Mouse (Mus musculus) MEL (cell line): Measurements from ENCODE around the gene Synpo2l. TPM values are rescaled to one million over a fixed set of nuclear protein-coding genes. Genes with fewer than 3 reads are reported as not detected.

Source experiments
- DNase-seq: peaks from one replicate; pipeline ENCODE4 v3.0.0; 2011; ENCODE audit warnings: low read depth, low spot score
- H3K27ac ChIP-seq: 2 replicates; pipeline ENCODE4 v1.5.1; 2012; ENCODE audit warnings: low read depth, mild to moderate bottlenecking, control low read depth, low read length, moderate library complexity; ENCODE audit not compliant: control insufficient read depth
- H3K27me3 ChIP-seq, 2 experiments: fragments of 150-350 bp in 1 of 2; sonication (generic) in 1 of 2; 2 replicates each; pipeline ENCODE4 v1.6.1; 2012; ENCODE audit warnings: low read length in 2 of 2, mild to moderate bottlenecking in 2 of 2, improper control_type of control experiment in 1 of 2, moderate library complexity in 1 of 2; ENCODE audit not compliant: insufficient read depth in 2 of 2, control insufficient read depth in 1 of 2
- H3K36me3 ChIP-seq, 2 experiments: 2 replicates each; pipeline ENCODE4 v1.6.1; 2012 to 2014; ENCODE audit warnings: low read length in 2 of 2, improper control_type of control experiment in 1 of 2, inconsistent platforms in 1 of 2, mild to moderate bottlenecking in 1 of 2; ENCODE audit not compliant: insufficient read depth in 2 of 2, control insufficient read depth in 1 of 2
- H3K4me1 ChIP-seq, 2 experiments: fragments of 150-350 bp in 1 of 2; sonication (generic) in 1 of 2; 2 replicates each; pipeline ENCODE4 v1.6.1; 2012; ENCODE audit warnings: low read length in 2 of 2, improper control_type of control experiment in 1 of 2, mild to moderate bottlenecking in 1 of 2; ENCODE audit not compliant: insufficient read depth in 2 of 2, control insufficient read depth in 1 of 2
- H3K4me3 ChIP-seq, 2 experiments: fragments of 150-350 bp in 1 of 2; sonication (generic) in 1 of 2; 2 replicates each; pipeline ENCODE4 v1.5.1; 2012; ENCODE audit warnings: low read depth in 2 of 2, low read length in 2 of 2, mild to moderate bottlenecking in 2 of 2, moderate library complexity in 2 of 2, control low read depth in 1 of 2, improper control_type of control experiment in 1 of 2; ENCODE audit not compliant: control insufficient read depth in 1 of 2, insufficient read depth in 1 of 2
- H3K79me2 ChIP-seq: 2 replicates; pipeline ENCODE4 v1.6.1; 2012; ENCODE audit warnings: mild to moderate bottlenecking, low read length, moderate library complexity; ENCODE audit not compliant: control insufficient read depth, poor library complexity, insufficient read depth
- H3K9ac ChIP-seq: 2 replicates; pipeline ENCODE4 v1.6.1; 2012; ENCODE audit warnings: low read depth, mild to moderate bottlenecking, control low read depth, low read length, moderate library complexity; ENCODE audit not compliant: control insufficient read depth, poor library complexity, severe bottlenecking
- H3K9me3 ChIP-seq: fragments of 150-350 bp; sonication (generic); replicated peaks from 2 replicates; pipeline ENCODE4 v1.6.1; 2012; ENCODE audit warnings: mild to moderate bottlenecking, low read length, improper control_type of control experiment, moderate library complexity; ENCODE audit not compliant: insufficient read depth
- BHLHE40 ChIP-seq: IDR thresholded peaks from 2 replicates; pipeline ENCODE4 v1.6.1; 2012; ENCODE audit warnings: low read depth, mild to moderate bottlenecking, inconsistent platforms, low read length, improper control_type of control experiment, borderline replicate concordance
- CHD2 ChIP-seq: IDR thresholded peaks from 2 replicates; pipeline ENCODE4 v1.6.1; 2011; ENCODE audit warnings: low read length, improper control_type of control experiment
- CTCF ChIP-seq, 3 experiments: IDR thresholded peaks in 2 of 3; conservative IDR thresholded peaks in 1 of 3; 2 replicates each; pipeline ENCODE4 v1.5.1; 2011 to 2012; ENCODE audit warnings: low read length in 3 of 3, low read depth in 2 of 3, mild to moderate bottlenecking in 2 of 3, improper control_type of control experiment in 1 of 3, inconsistent platforms in 1 of 3, mixed read lengths in 1 of 3, moderate library complexity in 1 of 3; ENCODE audit not compliant: control insufficient read depth in 1 of 3, insufficient read depth in 1 of 3, poor library complexity in 1 of 3, severe bottlenecking in 1 of 3
- E2F4 ChIP-seq: IDR thresholded peaks from 2 replicates; pipeline ENCODE4 v1.6.1; 2011; ENCODE audit warnings: low read depth, low read length, improper control_type of control experiment, borderline replicate concordance
- ETS1 ChIP-seq: IDR thresholded peaks from 2 replicates; pipeline ENCODE4 v1.6.1; 2012; ENCODE audit warnings: low read depth, mild to moderate bottlenecking, inconsistent platforms, low read length, improper control_type of control experiment, moderate library complexity
- HCFC1 ChIP-seq: IDR thresholded peaks from 2 replicates; pipeline ENCODE4 v1.6.1; 2012; ENCODE audit warnings: low read depth, mild to moderate bottlenecking, inconsistent platforms, low read length, improper control_type of control experiment, moderate library complexity
- JUND ChIP-seq: IDR thresholded peaks from 2 replicates; pipeline ENCODE4 v1.6.1; 2011; ENCODE audit warnings: low read depth, mild to moderate bottlenecking, improper control_type of control experiment, low read length
- KAT2A ChIP-seq: conservative IDR thresholded peaks from 2 replicates; pipeline ENCODE4 v1.6.1; 2012; ENCODE audit warnings: low read depth, low read length, improper control_type of control experiment, inconsistent platforms
- MAX ChIP-seq: IDR thresholded peaks from 2 replicates; pipeline ENCODE4 v1.6.1; 2011; ENCODE audit warnings: low read length, improper control_type of control experiment
- MAZ ChIP-seq: IDR thresholded peaks from 2 replicates; pipeline ENCODE4 v1.6.1; 2012; ENCODE audit warnings: low read depth, mild to moderate bottlenecking, inconsistent platforms, low read length, improper control_type of control experiment
- MEF2A ChIP-seq: IDR thresholded peaks from 2 replicates; pipeline ENCODE4 v1.6.1; 2014; ENCODE audit warnings: low read depth, mild to moderate bottlenecking, inconsistent platforms, low read length, improper control_type of control experiment; ENCODE audit not compliant: poor library complexity, insufficient replicate concordance, severe bottlenecking; ENCODE audit errors: extremely low read depth
- MYB ChIP-seq: IDR thresholded peaks from 2 replicates; pipeline ENCODE4 v1.6.1; 2011; ENCODE audit warnings: mild to moderate bottlenecking, low read depth, low read length, improper control_type of control experiment
- NRF1 ChIP-seq: IDR thresholded peaks from 2 replicates; pipeline ENCODE4 v1.6.1; 2014; ENCODE audit warnings: low read depth, mild to moderate bottlenecking, inconsistent platforms, low read length, improper control_type of control experiment, moderate library complexity; ENCODE audit not compliant: poor library complexity, insufficient read depth, severe bottlenecking
- POLR2A ChIP-seq, 2 experiments: IDR thresholded peaks; 2 replicates each; pipeline ENCODE4 v1.6.1; 2011 to 2012; ENCODE audit warnings: low read length in 2 of 2, mild to moderate bottlenecking in 2 of 2, control low read depth in 1 of 2, improper control_type of control experiment in 1 of 2, low read depth in 1 of 2, moderate library complexity in 1 of 2; ENCODE audit not compliant: control insufficient read depth in 1 of 2, insufficient read depth in 1 of 2, poor library complexity in 1 of 2
- POLR2AphosphoS2 ChIP-seq: IDR thresholded peaks from 2 replicates; pipeline ENCODE4 v1.6.1; 2011; ENCODE audit warnings: low read length, improper control_type of control experiment
- POLR2AphosphoS5 ChIP-seq: IDR thresholded peaks from 2 replicates; pipeline ENCODE4 v1.6.1; 2012; ENCODE audit warnings: low read depth, borderline replicate concordance, mild to moderate bottlenecking, inconsistent platforms, low read length, moderate library complexity, mixed read lengths
- RCOR1 ChIP-seq: IDR thresholded peaks from 2 replicates; pipeline ENCODE4 v1.6.1; 2012; ENCODE audit warnings: low read depth, mild to moderate bottlenecking, inconsistent platforms, low read length, improper control_type of control experiment
- TCF12 ChIP-seq: IDR thresholded peaks from 2 replicates; pipeline ENCODE4 v1.6.1; 2014; ENCODE audit warnings: low read depth, mild to moderate bottlenecking, inconsistent platforms, low read length, improper control_type of control experiment, moderate library complexity
- UBTF ChIP-seq: IDR thresholded peaks from 2 replicates; pipeline ENCODE4 v1.6.1; 2012; ENCODE audit warnings: low read depth, mild to moderate bottlenecking, inconsistent platforms, low read length, improper control_type of control experiment, moderate library complexity, borderline replicate concordance; ENCODE audit not compliant: insufficient read depth
- USF1 ChIP-seq: IDR thresholded peaks from 2 replicates; pipeline ENCODE4 v1.6.1; 2014; ENCODE audit warnings: low read depth, mild to moderate bottlenecking, inconsistent platforms, low read length, improper control_type of control experiment, moderate library complexity
- ZC3H11A ChIP-seq: IDR thresholded peaks from 2 replicates; pipeline ENCODE4 v1.6.1; 2012; ENCODE audit warnings: low read depth, mild to moderate bottlenecking, inconsistent platforms, low read length, improper control_type of control experiment
- polyA plus RNA-seq, 2 experiments: library from polyadenylated mRNA; stranded (reverse) in 1 of 2; unstranded in 1 of 2; fragments of >175 nt in 1 of 2; fragments of >200 nt in 1 of 2; gene quantifications; 2 replicates each; pipeline versions ENCODE4 v1.2.1 to v1.2.4; 2012; ENCODE audit warnings: low replicate concordance in 2 of 2, low read depth in 1 of 2; ENCODE audit not compliant: insufficient read length in 2 of 2, insufficient read depth in 1 of 2, missing spikeins in 1 of 2
- total RNA-seq: library from RNA; depleted of rRNA; stranded (reverse); fragments of 300-350 nt; gene quantifications from 2 replicates; pipeline ENCODE4 v1.2.3, GENCODE M21; 2012

The Synpo2l gene
- total and polyA plus RNA-seq, 3 experiments, result 0.04 to 0.06 TPM; not detected in 1

DNA sequence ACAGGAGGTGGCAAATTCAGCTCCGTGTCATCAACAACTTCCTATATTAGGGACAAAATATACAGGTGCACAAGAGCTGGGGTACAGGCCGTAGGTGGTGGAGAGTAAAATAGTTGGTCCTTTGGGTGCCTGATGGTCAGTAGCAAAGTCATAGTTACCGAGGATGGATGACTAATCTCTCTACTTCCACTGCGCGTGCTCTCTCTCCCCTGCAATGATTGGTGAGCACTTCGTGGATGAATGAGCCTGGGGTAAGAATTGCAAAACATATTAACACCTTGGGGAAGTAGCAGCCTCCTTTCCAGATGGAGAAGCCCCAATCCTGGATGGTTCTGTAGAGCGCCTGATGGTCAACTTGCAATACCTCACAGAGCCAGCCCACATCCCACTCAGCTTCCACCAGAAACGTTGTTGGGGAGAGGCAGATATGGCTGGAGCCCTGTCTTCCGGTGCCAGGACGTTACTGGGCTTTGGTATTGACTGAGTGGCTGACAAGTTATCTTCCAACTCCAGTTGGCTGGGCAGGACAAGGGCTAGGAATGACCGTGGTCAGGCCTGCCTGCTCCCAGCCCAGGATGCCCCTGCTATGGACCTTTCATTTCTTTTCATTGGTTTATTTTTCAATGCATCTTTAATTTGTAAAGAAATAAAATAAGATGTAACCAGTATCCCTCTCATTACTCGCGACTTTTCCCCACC lies 26.2 kb upstream of the Synpo2l start:
- Histone ChIP-seq H3K9me3 (no peaks in the 10 kb centered on the region), H3K4me3 (no peak overlapping the region), H3K4me1 (peaks cover 12% of the 10 kb centered on the region in 2 experiments), H3K27me3 (no peaks in the 10 kb centered on the region), H3K9ac (no peak overlapping the region), H3K36me3 (peaks cover 21 to 24% of the 10 kb centered on the region in 2 experiments), H3K27ac (no peak overlapping the region), H3K79me2 (peaks cover 21% of the 10 kb centered on the region)
- no peak for DNase-seq
- TF ChIP-seq POLR2A (IDR thresholded peaks at IDR 0.05; ENCODE audit: control insufficient read depth in 1 of 2, insufficient read depth in 1 of 2, low read depth in 1 of 2, low read length in 2 of 2, poor library complexity in 1 of 2) (peak in 1 of 2 experiments; percentile 38; a peak in 1 of 4 replicates), UBTF (no peak)

DNA sequence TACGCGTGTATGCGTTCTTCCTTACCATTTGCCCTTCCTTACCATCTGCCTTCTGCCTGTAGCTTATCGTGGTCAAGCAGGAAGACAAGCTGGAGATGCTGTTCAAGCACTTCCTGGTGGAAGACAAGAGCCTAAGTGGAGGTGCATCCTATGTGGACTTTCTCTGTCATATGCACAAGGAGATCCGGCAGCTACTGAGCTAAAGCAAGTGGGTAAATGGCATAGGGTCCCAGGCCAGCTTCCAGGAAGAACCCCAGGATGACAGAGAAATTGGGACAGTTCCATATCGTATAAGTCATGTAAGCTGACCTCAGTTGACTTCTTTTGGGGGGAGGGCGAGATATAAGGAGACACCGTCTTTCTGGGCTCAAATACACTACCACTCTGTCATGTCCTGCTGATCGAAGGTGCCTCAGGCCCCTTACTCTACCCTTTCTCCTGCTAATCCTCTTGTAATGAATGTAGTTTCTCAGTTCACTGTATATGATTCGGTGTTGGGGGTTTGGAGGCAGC lies 25.5 kb upstream of the Synpo2l start:
- no peak for DNase-seq
- H3K27ac ChIP-seq, result no peak overlapping the region
- peaks cover 21% of the 10 kb centered on the region for H3K79me2 ChIP-seq
- no peak overlapping the region for H3K9ac ChIP-seq
- H3K4me1 ChIP-seq, result peaks cover 6 to 8% of the 10 kb centered on the region in 2 experiments
- H3K36me3 ChIP-seq, result peaks cover 14 to 26% of the 10 kb centered on the region in 2 experiments
- no peak overlapping the region for H3K4me3 ChIP-seq
- no peaks in the 10 kb centered on the region for H3K9me3 ChIP-seq
- no peak for TF ChIP-seq POLR2AphosphoS2
- TF ChIP-seq MEF2A, result no peak
- no peak for TF ChIP-seq TCF12
- TF ChIP-seq POLR2AphosphoS5, result no peak
- no peak for TF ChIP-seq NRF1
- TF ChIP-seq CTCF (IDR thresholded peaks at IDR 0.05 in 2 of 3, conservative IDR thresholded peaks at IDR 0.05 in 1 of 3; ENCODE audit: control insufficient read depth in 1 of 3, insufficient read depth in 1 of 3, low read depth in 2 of 3, low read length in 3 of 3, poor library complexity in 1 of 3, severe bottlenecking in 1 of 3), result no peak
- no peak for TF ChIP-seq MYB
- TF ChIP-seq E2F4, result no peak
- no peak for TF ChIP-seq HCFC1
- TF ChIP-seq POLR2A (IDR thresholded peaks at IDR 0.05; ENCODE audit: control insufficient read depth in 1 of 2, insufficient read depth in 1 of 2, low read depth in 1 of 2, low read length in 2 of 2, poor library complexity in 1 of 2), result no peak
- TF ChIP-seq KAT2A, result no peak
- no peak for TF ChIP-seq CHD2
- TF ChIP-seq BHLHE40, result no peak
- TF ChIP-seq MAX, result no peak
- no peak for TF ChIP-seq USF1
- TF ChIP-seq JUND, result no peak
- TF ChIP-seq ETS1, result no peak
- TF ChIP-seq ZC3H11A, result no peak
- no peak for TF ChIP-seq MAZ
- TF ChIP-seq RCOR1, result no peak
- TF ChIP-seq, all 39 proteins: peak for 0
- no peaks in the 10 kb centered on the region for H3K27me3 ChIP-seq
